Mouse (Mus musculus) MEL (cell line): ENCODE results near the gene Wasl.

ENCODE experiments used
- CHD2 ChIP-seq: IDR thresholded peaks from 2 replicates; pipeline ENCODE4 v1.6.1; 2011; ENCODE audit warnings: low read length, improper control_type of control experiment
- CTCF ChIP-seq, 3 experiments: IDR thresholded peaks in 2 of 3; conservative IDR thresholded peaks in 1 of 3; 2 replicates each; pipeline ENCODE4 v1.5.1; 2011 to 2012; ENCODE audit warnings: low read length in 3 of 3, low read depth in 2 of 3, mild to moderate bottlenecking in 2 of 3, improper control_type of control experiment in 1 of 3, inconsistent platforms in 1 of 3, mixed read lengths in 1 of 3, moderate library complexity in 1 of 3; ENCODE audit not compliant: control insufficient read depth in 1 of 3, insufficient read depth in 1 of 3, poor library complexity in 1 of 3, severe bottlenecking in 1 of 3
- E2F4 ChIP-seq: IDR thresholded peaks from 2 replicates; pipeline ENCODE4 v1.6.1; 2011; ENCODE audit warnings: low read depth, low read length, improper control_type of control experiment, borderline replicate concordance
- ELF1 ChIP-seq: IDR thresholded peaks from 2 replicates; pipeline ENCODE4 v1.6.1; 2014; ENCODE audit warnings: low read depth, mild to moderate bottlenecking, inconsistent platforms, low read length, improper control_type of control experiment, moderate library complexity
- GATA1 ChIP-seq: IDR thresholded peaks from 2 replicates; pipeline ENCODE4 v1.6.1; 2011; ENCODE audit warnings: low read depth, low read length, improper control_type of control experiment
- POLR2A ChIP-seq, 2 experiments: IDR thresholded peaks; 2 replicates each; pipeline ENCODE4 v1.6.1; 2011 to 2012; ENCODE audit warnings: low read length in 2 of 2, mild to moderate bottlenecking in 2 of 2, control low read depth in 1 of 2, improper control_type of control experiment in 1 of 2, low read depth in 1 of 2, moderate library complexity in 1 of 2; ENCODE audit not compliant: control insufficient read depth in 1 of 2, insufficient read depth in 1 of 2, poor library complexity in 1 of 2
- POLR2AphosphoS2 ChIP-seq: IDR thresholded peaks from 2 replicates; pipeline ENCODE4 v1.6.1; 2011; ENCODE audit warnings: low read length, improper control_type of control experiment
- RCOR1 ChIP-seq: IDR thresholded peaks from 2 replicates; pipeline ENCODE4 v1.6.1; 2012; ENCODE audit warnings: low read depth, mild to moderate bottlenecking, inconsistent platforms, low read length, improper control_type of control experiment
- TAL1 ChIP-seq: IDR thresholded peaks from 2 replicates; pipeline ENCODE4 v1.6.1; 2012; ENCODE audit warnings: mild to moderate bottlenecking, inconsistent platforms, low read length, moderate library complexity, mixed read lengths
- USF1 ChIP-seq: IDR thresholded peaks from 2 replicates; pipeline ENCODE4 v1.6.1; 2014; ENCODE audit warnings: low read depth, mild to moderate bottlenecking, inconsistent platforms, low read length, improper control_type of control experiment, moderate library complexity
- ZNF384 ChIP-seq: IDR thresholded peaks from 2 replicates; pipeline ENCODE4 v1.6.1; 2012; ENCODE audit warnings: low read depth, mild to moderate bottlenecking, inconsistent platforms, low read length, improper control_type of control experiment

GRCm38 (mm10) chr6:24583456-24583855 lies 81.4 kb downstream of the Wasl start:
- no peak for TF ChIP-seq GATA1
- no peak for TF ChIP-seq POLR2AphosphoS2
- TF ChIP-seq CTCF (IDR thresholded peaks at IDR 0.05 in 2 of 3, conservative IDR thresholded peaks at IDR 0.05 in 1 of 3; ENCODE audit: control insufficient read depth in 1 of 3, insufficient read depth in 1 of 3, low read depth in 2 of 3, low read length in 3 of 3, poor library complexity in 1 of 3, severe bottlenecking in 1 of 3), result no peak
- no peak for TF ChIP-seq POLR2A (IDR thresholded peaks at IDR 0.05; ENCODE audit: control insufficient read depth in 1 of 2, insufficient read depth in 1 of 2, low read depth in 1 of 2, low read length in 2 of 2, poor library complexity in 1 of 2)
- TF ChIP-seq TAL1, result no peak
- no peak for TF ChIP-seq ZNF384
- no peak for TF ChIP-seq ELF1
- TF ChIP-seq USF1, result no peak
- no peak for TF ChIP-seq RCOR1
- no peak for TF ChIP-seq E2F4
- TF ChIP-seq CHD2, result no peak
